Mouse (Mus musculus) midbrain, embryonic 13.5 days (tissue): ENCODE results near the gene Acot3. TPM values are rescaled to one million over a fixed set of nuclear protein-coding genes. Genes with fewer than 3 reads are reported as not detected.
"Not testable (repeated sequence)": the region's sequence is repeated elsewhere in the genome, so short reads cannot be mapped to it uniquely, and the experiment has no call there.

ENCODE experiments used
- ATAC-seq: fragments of 200-750 bp; cut with Nextera tagmentation; 2 replicates; pipeline ENCODE4 v1.8.0; 2017; ENCODE audit warnings: mild to moderate bottlenecking, moderate TSS enrichment, moderate library complexity
- H3K27ac ChIP-seq: fragments of 300-500 bp; sonication (generic); 2 replicates; pipeline ENCODE4 v1.5.1; 2015; ENCODE audit warnings: inconsistent platforms, mild to moderate bottlenecking, moderate library complexity
- H3K27me3 ChIP-seq: fragments of 300-500 bp; sonication (generic); 2 replicates; pipeline ENCODE4 v1.6.1; 2015; ENCODE audit warnings: mild to moderate bottlenecking, inconsistent platforms
- H3K36me3 ChIP-seq: fragments of 300-500 bp; sonication (generic); 2 replicates; pipeline ENCODE4 v1.6.1; 2015; ENCODE audit warnings: mild to moderate bottlenecking, inconsistent platforms
- H3K4me1 ChIP-seq: fragments of 300-500 bp; sonication (generic); replicated peaks from 2 replicates; pipeline ENCODE4 v1.6.1; 2015; ENCODE audit warnings: inconsistent platforms
- H3K4me2 ChIP-seq: fragments of 300-500 bp; sonication (generic); replicated peaks from 2 replicates; pipeline ENCODE4 v1.6.1; 2015; ENCODE audit warnings: moderate library complexity, mild to moderate bottlenecking, inconsistent platforms
- H3K4me3 ChIP-seq: fragments of 300-500 bp; sonication (generic); replicated peaks from 2 replicates; pipeline ENCODE4 v1.5.1; 2015; ENCODE audit warnings: mild to moderate bottlenecking, inconsistent platforms
- H3K9ac ChIP-seq: fragments of 300-500 bp; sonication (generic); replicated peaks from 2 replicates; pipeline ENCODE4 v1.6.1; 2015; ENCODE audit warnings: mild to moderate bottlenecking, inconsistent platforms
- H3K9me3 ChIP-seq: fragments of 300-500 bp; sonication (generic); 2 replicates; pipeline ENCODE4 v1.6.1; 2016; ENCODE audit warnings: mild to moderate bottlenecking, inconsistent platforms
- WGBS: fragments of 180-500 bp; shearing (Covaris S2); methylation state at CpG from one replicate; pipeline ENCODE4 v1.1.7; 2015; 5-methylcytosine and 5-hydroxymethylcytosine counted together
- polyA plus RNA-seq: library from polyadenylated mRNA; unstranded; fragments of >200 nt; fragmentation: Nextera tagmentation; extraction: Ambion mirVana; gene quantifications from 2 replicates; pipeline ENCODE4 v1.2.1, GENCODE M21; 2015

Gene Acot3
- polyA plus RNA-seq, 1 experiment from 2014 or later, result 1.0 TPM

GRCm38 (mm10) chr12:84023052-84023745 is 28.7 kb upstream of the Acot3 start:
- H3K4me2 ChIP-seq, result no peak overlapping the region
- H3K36me3 ChIP-seq, result 0 out of 2 replicates have a peak, but pooled peaks cover 3% of the 10 kb centered on the region
- H3K27ac ChIP-seq, result no peak overlapping the region
- 87% methylated on average over 9 of the region's 9 CpGs for WGBS
- H3K9ac ChIP-seq, result no peak overlapping the region
- no peaks in the 10 kb centered on the region for H3K9me3 ChIP-seq
- ATAC-seq, result no peak
- no peaks in the 10 kb centered on the region for H3K4me1 ChIP-seq
- H3K4me3 ChIP-seq, result no peak overlapping the region
- no peaks in the 10 kb centered on the region for H3K27me3 ChIP-seq

- Histone ChIP-seq H3K4me2 (no peak overlapping the region), H3K27ac (no peak overlapping the region), H3K36me3 (no peaks in the 10 kb centered on the region), H3K9ac (no peak overlapping the region), H3K9me3 (no peaks in the 10 kb centered on the region), H3K4me3 (no peak overlapping the region), H3K4me1 (no peaks in the 10 kb centered on the region), H3K27me3 (no peaks in the 10 kb centered on the region)
- ATAC-seq, result no peak
- WGBS, result 82% methylated on average over 7 of the region's 7 CpGs
These were observed 26.1 kb upstream of the Acot3 start for GRCm38 (mm10) chr12:84025888-84026287.

- ATAC-seq, H3K27ac ChIP-seq, H3K4me3 ChIP-seq, H3K36me3 ChIP-seq, H3K4me2 ChIP-seq, H3K9me3 ChIP-seq, H3K27me3 ChIP-seq, H3K9ac ChIP-seq, H3K4me1 ChIP-seq: not testable (repeated sequence)
- 39% methylated on average over 3 of the region's 3 CpGs for WGBS
These were observed 23.6 kb upstream of the Acot3 start for GRCm38 (mm10) chr12:84028328-84028727.

- ATAC-seq, H3K36me3 ChIP-seq, H3K4me3 ChIP-seq, H3K27me3 ChIP-seq, H3K9me3 ChIP-seq, H3K4me1 ChIP-seq, H3K9ac ChIP-seq, H3K4me2 ChIP-seq, H3K27ac ChIP-seq: not testable (repeated sequence)
- 74% methylated on average over 1 of the region's 1 CpGs for WGBS
These were observed 22.9 kb upstream of the Acot3 start for GRCm38 (mm10) chr12:84029043-84029442.

- Histone ChIP-seq H3K9me3 (no peaks in the 10 kb centered on the region), H3K27me3 (no peaks in the 10 kb centered on the region), H3K4me2 (no peak overlapping the region), H3K27ac (no peak overlapping the region), H3K4me1 (no peaks in the 10 kb centered on the region), H3K36me3 (no peaks in the 10 kb centered on the region), H3K9ac (no peak overlapping the region), H3K4me3 (no peak overlapping the region)
- 64% methylated on average over 4 of the region's 4 CpGs for WGBS
- peak; percentile 81 for ATAC-seq
These were observed 21.1 kb upstream of the Acot3 start for GRCm38 (mm10) chr12:84030659-84031332.

- no peak overlapping the region for H3K9ac ChIP-seq
- H3K27ac ChIP-seq, result no peak overlapping the region
- H3K4me2 ChIP-seq, result no peak overlapping the region
- no peak overlapping the region for H3K4me3 ChIP-seq
- 94% methylated on average over 4 of the region's 4 CpGs for WGBS
- ATAC-seq, result no peak
- H3K36me3 ChIP-seq, result no peaks in the 10 kb centered on the region
- H3K4me1 ChIP-seq, result no peaks in the 10 kb centered on the region
- peaks cover 5% of the 10 kb centered on the region; the same call in 1 of the 2 replicates for H3K27me3 ChIP-seq
- H3K9me3 ChIP-seq, result no peaks in the 10 kb centered on the region
These were observed 19.1 kb upstream of the Acot3 start for GRCm38 (mm10) chr12:84032854-84033253.

GRCm38 (mm10) chr12:84033302-84033701 is 18.6 kb upstream of the Acot3 start:
- not testable (repeated sequence) for H3K4me3 ChIP-seq, H3K27me3 ChIP-seq, H3K9me3 ChIP-seq, H3K4me2 ChIP-seq, ATAC-seq, H3K9ac ChIP-seq, H3K27ac ChIP-seq, H3K36me3 ChIP-seq, H3K4me1 ChIP-seq
- WGBS, result 85% methylated on average over 2 of the region's 2 CpGs

GRCm38 (mm10) chr12:84034108-84034507 is 17.8 kb upstream of the Acot3 start:
- Histone ChIP-seq H3K4me1 (no peaks in the 10 kb centered on the region; the same call in 1 of the 2 replicates), H3K9ac (no peak overlapping the region), H3K4me2 (no peak overlapping the region), H3K36me3 (no peaks in the 10 kb centered on the region), H3K4me3 (no peak overlapping the region), H3K27ac (no peak overlapping the region), H3K9me3 (0 out of 2 replicates have a peak, but pooled peaks cover 3% of the 10 kb centered on the region), H3K27me3 (peaks cover 6% of the 10 kb centered on the region; the same call in 1 of the 2 replicates)
- 80% methylated on average over 4 of the region's 4 CpGs for WGBS
- ATAC-seq, result no peak

- H3K4me2 ChIP-seq, result peak within 1 kb of the TSS; percentile 60
- 0 out of 2 replicates have a peak, but pooled peaks cover 17% of the 10 kb centered on the region for H3K9me3 ChIP-seq
- not testable (repeated sequence) for H3K27me3 ChIP-seq, H3K4me1 ChIP-seq, H3K27ac ChIP-seq, H3K36me3 ChIP-seq
- ATAC-seq, result peak; percentile 37; the same call in 1 of the 2 replicates
- 17% methylated on average over 17 of the region's 32 CpGs for WGBS
- peak within 1 kb of the TSS; percentile 52 for H3K9ac ChIP-seq
- peak within 1 kb of the TSS; percentile 44 for H3K4me3 ChIP-seq
These were observed 13.7 kb upstream of the Acot3 start, which contains the start of gene Acot4 for GRCm38 (mm10) chr12:84038241-84038640. Gene Acot4, plus strand, starts transcription at chr12:84038379.

GRCm38 (mm10) chr12:84038691-84039111 is 13.2 kb upstream of the Acot3 start, which contains the start of gene Gm49366:
Gene Gm49366, plus strand, starts transcription at chr12:84038935.
- H3K4me1 ChIP-seq, H3K27me3 ChIP-seq, H3K36me3 ChIP-seq, H3K27ac ChIP-seq: not testable (repeated sequence)
- Histone ChIP-seq H3K9ac (peak within 1 kb of the TSS; percentile 52), H3K4me2 (peak within 1 kb of the TSS; percentile 60), H3K4me3 (peak within 1 kb of the TSS; percentile 44), H3K9me3 (0 out of 2 replicates have a peak, but pooled peaks cover 17% of the 10 kb centered on the region)
- 4% methylated on average over 38 of the region's 39 CpGs for WGBS
- ATAC-seq, result 0 out of 2 replicates have a peak, but pooled peaks have one; percentile 48

GRCm38 (mm10) chr12:84042248-84042647 is 9.7 kb upstream of the Acot3 start:
- no peak overlapping the region for H3K4me3 ChIP-seq
- H3K9me3 ChIP-seq, result 0 out of 2 replicates have a peak, but pooled peaks cover 17% of the 10 kb centered on the region
- no peak overlapping the region for H3K4me2 ChIP-seq
- H3K4me1 ChIP-seq, result no peaks in the 10 kb centered on the region; the same call in 1 of the 2 replicates
- no peak for ATAC-seq
- WGBS, result 91% methylated on average over 5 of the region's 5 CpGs
- H3K27ac ChIP-seq, result no peak overlapping the region
- no peak overlapping the region for H3K9ac ChIP-seq
- H3K36me3 ChIP-seq, result no peaks in the 10 kb centered on the region
- H3K27me3 ChIP-seq, result peaks cover 6% of the 10 kb centered on the region; the same call in 1 of the 2 replicates

- Histone ChIP-seq H3K27ac (no peak overlapping the region), H3K4me1 (no peaks in the 10 kb centered on the region), H3K9ac (no peak overlapping the region), H3K4me3 (no peak overlapping the region), H3K27me3 (no peaks in the 10 kb centered on the region), H3K36me3 (no peaks in the 10 kb centered on the region), H3K9me3 (peaks cover 21% of the 10 kb centered on the region; the same call in 1 of the 2 replicates), H3K4me2 (no peak overlapping the region)
- no peak for ATAC-seq
- 67% methylated on average over 2 of the region's 2 CpGs for WGBS
These were observed 7.9 kb upstream of the Acot3 start for GRCm38 (mm10) chr12:84044045-84044444.
